Mouse (Mus musculus) macrophage (primary cell): ENCODE measurements around the gene Ttpal. TPM values are rescaled to one million over a fixed set of nuclear protein-coding genes. Genes with fewer than 3 reads are reported as not detected.

Experiments
- H3K27ac ChIP-seq: fragments of 350-480 bp; formaldehyde crosslinking; 2 replicates; pipeline ENCODE4 v1.9.0; 2021
- H3K36me3 ChIP-seq: fragments of 350-480 bp; formaldehyde crosslinking; 2 replicates; pipeline ENCODE4 v1.9.0; 2021; ENCODE audit errors: inconsistent target
- H3K4me3 ChIP-seq: fragments of 350-480 bp; formaldehyde crosslinking; 2 replicates; pipeline ENCODE4 v1.9.0; 2021; ENCODE audit errors: inconsistent target
- H3K79me2 ChIP-seq: fragments of 350-480 bp; formaldehyde crosslinking; 2 replicates; pipeline ENCODE4 v1.9.0; 2021; ENCODE audit errors: inconsistent target
- WGBS: methylation state at CpG from one replicate; pipeline ENCODE4 v1.1.7; 2026; ENCODE audit warnings: inconsistent platforms; ENCODE audit not compliant: missing documents; 5-methylcytosine and 5-hydroxymethylcytosine counted together
- polyA plus RNA-seq: library from polyadenylated mRNA; stranded (reverse); fragments of 250-400 nt; gene quantifications from 3 replicates; pipeline ENCODE4 v1.2.4, GENCODE M21; 2018; ENCODE audit warnings: inconsistent platforms

Gene Ttpal
- polyA plus RNA-seq, 1 experiment from 2014 or later, result 8.8 TPM

DNA sequence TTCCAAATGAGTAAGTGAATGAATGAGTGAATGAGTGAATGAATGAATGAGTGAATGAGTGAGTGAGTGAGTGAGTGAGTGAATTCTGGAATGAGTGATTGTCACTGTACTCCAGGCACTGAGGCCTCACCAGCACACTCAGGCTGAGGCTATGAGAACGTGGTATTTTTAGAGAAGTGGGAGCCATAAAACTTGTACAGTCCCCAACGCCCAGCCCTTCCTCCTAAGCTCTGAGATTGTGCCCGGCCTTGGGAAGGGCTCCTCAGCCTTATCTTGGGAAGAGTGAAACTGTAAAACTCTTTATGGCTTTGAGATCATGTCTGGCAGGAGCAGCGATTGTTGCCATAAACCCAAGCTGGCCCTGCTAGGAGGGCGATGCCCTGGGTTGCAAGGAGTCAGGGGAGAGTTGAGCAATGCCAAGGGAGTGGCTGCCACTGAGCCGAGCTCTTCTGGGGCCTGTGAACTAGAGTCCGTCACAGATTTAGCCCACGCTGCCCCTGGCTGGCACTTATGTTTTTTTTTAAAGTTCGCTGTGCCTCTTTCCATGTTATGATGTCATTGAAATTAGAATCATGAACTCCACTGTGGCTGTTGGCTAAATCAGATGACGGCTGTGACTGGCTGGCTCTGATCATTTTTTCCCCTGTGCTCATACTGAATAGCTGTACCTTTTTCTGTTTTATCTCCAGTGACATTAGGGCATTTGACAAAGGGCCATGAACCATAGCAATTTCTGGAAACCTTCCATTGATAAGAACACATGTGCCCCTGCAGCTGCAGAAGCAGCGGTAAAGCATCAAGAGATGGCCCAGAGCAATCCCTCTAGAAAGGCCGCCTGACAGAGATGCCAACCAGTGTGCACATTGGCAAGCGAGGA lies 21.8 kb upstream of the Ttpal start:
- Histone ChIP-seq H3K4me3 (no peak overlapping the region), H3K36me3 (no peaks in the 10 kb centered on the region), H3K27ac (peak overlapping the region; percentile 15; the same call in 1 of the 2 replicates), H3K79me2 (no peaks in the 10 kb centered on the region)
- 52% methylated on average over 12 of the region's 13 CpGs for WGBS

DNA sequence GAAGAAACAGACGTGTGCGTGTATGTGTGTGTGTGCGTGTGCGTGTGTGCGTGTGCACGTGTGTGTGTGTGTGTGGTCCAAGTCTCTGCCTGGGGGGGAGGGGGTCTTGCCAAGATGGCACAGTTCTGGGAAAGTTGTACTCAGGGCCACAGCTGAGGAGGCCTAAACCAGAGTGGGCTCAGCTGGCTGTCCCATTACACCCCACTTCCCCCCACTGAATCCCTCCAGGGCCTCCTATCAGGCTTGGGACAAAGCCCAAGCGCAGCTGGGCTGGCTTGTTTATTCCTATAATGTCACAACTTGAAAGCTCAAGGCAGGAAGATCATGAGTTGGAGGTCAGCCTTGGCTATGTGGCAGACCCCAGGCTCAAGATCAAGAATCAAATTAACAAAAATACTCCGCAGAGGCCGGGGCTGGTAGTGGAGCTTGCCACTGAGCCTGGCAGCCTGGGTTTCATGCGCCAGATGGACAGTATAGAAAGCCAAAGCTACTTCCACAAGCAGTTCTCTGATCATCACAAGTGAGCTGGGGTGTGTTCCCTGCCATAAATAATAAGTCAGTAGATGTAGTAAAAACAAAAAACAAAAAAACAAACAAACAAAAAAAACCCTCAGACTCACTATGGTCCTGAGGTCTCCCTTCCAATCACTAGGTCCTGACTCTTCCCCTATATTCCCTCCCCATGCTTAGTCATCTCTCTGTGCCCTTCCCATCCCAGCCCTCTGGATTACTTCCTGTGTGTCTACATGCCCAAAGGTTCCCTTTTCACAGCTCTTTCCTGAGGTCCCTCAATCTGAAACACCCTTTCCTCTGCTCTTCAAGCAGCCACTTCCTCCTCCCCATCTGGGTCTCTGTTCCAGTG lies 18.7 kb upstream of the Ttpal start:
- 97% methylated on average over 10 of the region's 10 CpGs for WGBS
- Histone ChIP-seq H3K36me3 (no peaks in the 10 kb centered on the region), H3K27ac (no peak overlapping the region; the same call in 1 of the 2 replicates), H3K79me2 (no peaks in the 10 kb centered on the region), H3K4me3 (no peak overlapping the region)

- WGBS, result 81% methylated on average over 10 of the region's 10 CpGs
- H3K4me3 ChIP-seq, result no peak overlapping the region
- no peaks in the 10 kb centered on the region for H3K79me2 ChIP-seq
- no peak overlapping the region for H3K27ac ChIP-seq
- H3K36me3 ChIP-seq, result no peaks in the 10 kb centered on the region
Measured at GRCm38 (mm10) chr2:163584088-163584426, 18.1 kb upstream of the Ttpal start.

DNA sequence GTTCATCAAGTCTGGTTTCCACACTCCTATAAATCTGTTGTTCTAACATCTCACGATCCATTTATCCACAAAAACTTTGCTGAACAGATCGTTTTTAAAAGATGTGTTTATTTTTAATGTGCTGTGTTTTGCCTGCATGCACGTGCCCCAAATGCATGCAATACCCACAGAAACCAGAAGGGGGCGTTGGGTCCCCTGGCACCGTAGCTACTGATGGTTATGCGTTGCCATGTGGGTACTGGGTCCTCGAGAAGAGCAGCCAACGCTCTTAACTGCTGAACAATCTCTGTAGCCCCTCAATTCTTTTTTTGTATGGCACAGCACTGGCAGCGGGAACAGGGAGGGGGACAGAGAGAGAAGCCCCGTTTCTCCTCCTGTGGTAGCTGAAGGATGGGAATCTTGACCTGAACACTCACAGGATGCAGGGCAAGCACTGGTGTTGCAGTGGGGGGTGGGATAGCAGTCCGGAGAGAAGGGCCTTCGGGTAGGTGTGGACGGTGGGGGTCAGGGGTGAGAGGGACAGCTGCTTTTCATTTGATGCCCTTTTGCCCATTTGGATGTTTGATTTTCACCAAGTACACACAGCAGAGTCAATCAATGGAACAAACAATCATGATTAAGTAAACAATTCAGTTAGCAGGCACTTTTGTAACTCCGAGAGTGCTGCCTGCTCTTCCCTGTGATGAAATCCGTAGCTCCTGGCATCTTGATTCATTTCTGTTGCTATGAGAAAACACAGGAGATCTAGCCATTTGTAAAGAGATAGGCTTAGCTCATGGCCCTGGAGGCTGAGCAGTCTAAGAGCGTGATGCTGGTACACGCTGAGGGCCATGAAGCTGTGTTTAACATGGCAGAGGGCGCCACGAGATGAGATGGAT lies 15.5 kb upstream of the Ttpal start:
- Histone ChIP-seq H3K79me2 (no peaks in the 10 kb centered on the region), H3K36me3 (no peaks in the 10 kb centered on the region), H3K4me3 (no peak overlapping the region), H3K27ac (no peak overlapping the region)
- WGBS, result 61% methylated on average over 17 of the region's 19 CpGs

GRCm38 (mm10) chr2:163587506-163587905 lies 14.6 kb upstream of the Ttpal start:
- H3K4me3 ChIP-seq, result no peak overlapping the region
- 30% methylated on average over 5 of the region's 5 CpGs for WGBS
- peak overlapping the region; percentile 12; the same call in 1 of the 2 replicates for H3K27ac ChIP-seq
- no peaks in the 10 kb centered on the region for H3K36me3 ChIP-seq
- no peaks in the 10 kb centered on the region for H3K79me2 ChIP-seq

- Histone ChIP-seq H3K27ac (peak overlapping the region; percentile 13; the same call in 1 of the 2 replicates), H3K79me2 (no peaks in the 10 kb centered on the region), H3K36me3 (no peaks in the 10 kb centered on the region), H3K4me3 (no peak overlapping the region)
- WGBS, result 28% methylated on average over 12 of the region's 12 CpGs
Measured at GRCm38 (mm10) chr2:163590211-163590610, 11.9 kb upstream of the Ttpal start.

DNA sequence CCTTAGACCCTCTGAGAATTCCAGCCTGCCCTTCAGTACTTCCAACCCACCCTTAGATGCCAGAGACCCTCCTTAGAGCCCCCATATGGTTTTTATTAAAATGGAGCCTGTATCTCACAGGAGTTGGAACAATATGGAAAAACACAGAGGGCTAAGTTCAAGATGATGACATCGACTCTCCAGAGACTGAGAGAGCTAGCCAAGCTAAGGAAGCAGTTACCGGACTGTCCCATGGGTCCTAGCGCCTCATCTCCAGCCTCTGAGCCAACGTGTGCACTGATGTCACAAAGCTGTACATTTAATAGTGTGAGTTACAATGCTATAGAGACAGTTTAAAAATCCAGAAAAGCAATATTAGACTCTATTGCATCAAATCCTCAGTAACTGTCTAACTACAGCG lies 11.1 kb upstream of the Ttpal start:
- no peaks in the 10 kb centered on the region for H3K36me3 ChIP-seq
- H3K27ac ChIP-seq, result no peak overlapping the region
- no peaks in the 10 kb centered on the region for H3K79me2 ChIP-seq
- H3K4me3 ChIP-seq, result no peak overlapping the region
- WGBS, result 90% methylated on average over 5 of the region's 5 CpGs

DNA sequence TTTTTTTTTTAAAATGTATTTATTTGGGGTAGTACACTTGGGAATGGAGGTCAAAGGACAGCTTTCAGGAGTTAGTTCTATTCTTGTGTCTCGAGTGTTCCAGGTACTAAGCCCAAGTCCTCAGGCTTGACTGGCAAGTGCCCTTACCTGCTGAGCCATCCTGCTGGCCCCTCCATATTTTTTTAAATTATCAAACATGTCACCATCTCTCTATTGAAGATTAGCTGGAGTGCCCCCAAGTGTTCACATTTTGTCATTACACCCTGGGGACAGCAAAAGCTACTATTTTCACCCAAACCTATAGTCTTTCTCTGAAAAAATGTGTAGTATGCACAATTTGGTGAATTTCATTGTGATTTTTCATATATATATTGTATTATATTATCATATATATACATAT lies 10.0 kb upstream of the Ttpal start:
- WGBS, result 71% methylated on average over 1 of the region's 1 CpGs
- Histone ChIP-seq H3K79me2 (no peaks in the 10 kb centered on the region), H3K36me3 (no peaks in the 10 kb centered on the region), H3K4me3 (no peak overlapping the region), H3K27ac (no peak overlapping the region)

DNA sequence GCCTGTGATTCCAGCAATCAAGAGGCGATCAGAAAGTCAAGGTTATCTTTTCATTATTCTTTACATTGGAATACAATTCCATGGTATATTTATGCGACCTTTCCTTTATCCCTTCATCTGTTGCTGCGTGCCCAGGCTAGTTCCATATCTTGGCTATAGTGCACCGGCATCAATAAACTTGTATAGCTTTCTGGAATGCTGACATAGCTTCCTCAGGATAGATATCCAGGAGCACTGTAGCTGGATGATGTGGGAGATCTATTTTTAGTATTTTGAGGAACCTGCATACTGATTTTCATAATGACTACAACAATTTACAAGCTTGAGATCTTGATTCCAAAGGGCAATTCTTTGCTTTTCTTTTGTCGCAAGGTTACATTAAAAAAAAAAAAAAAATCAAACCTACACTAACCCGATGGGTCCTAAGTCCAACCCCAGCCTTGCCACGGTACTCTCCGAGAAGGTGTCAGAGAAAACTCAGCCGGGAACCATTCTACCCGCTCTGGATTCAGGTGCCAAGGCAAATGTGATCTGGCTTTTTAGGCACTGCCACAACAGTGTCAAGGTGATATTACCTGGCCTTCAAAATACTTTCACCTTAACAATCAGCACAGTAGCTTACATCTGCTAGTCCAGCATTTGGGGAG lies 8.4 kb upstream of the Ttpal start:
- Histone ChIP-seq H3K79me2 (no peaks in the 10 kb centered on the region), H3K4me3 (no peak overlapping the region), H3K27ac (no peak overlapping the region), H3K36me3 (no peaks in the 10 kb centered on the region)
- WGBS, result 94% methylated on average over 10 of the region's 10 CpGs

DNA sequence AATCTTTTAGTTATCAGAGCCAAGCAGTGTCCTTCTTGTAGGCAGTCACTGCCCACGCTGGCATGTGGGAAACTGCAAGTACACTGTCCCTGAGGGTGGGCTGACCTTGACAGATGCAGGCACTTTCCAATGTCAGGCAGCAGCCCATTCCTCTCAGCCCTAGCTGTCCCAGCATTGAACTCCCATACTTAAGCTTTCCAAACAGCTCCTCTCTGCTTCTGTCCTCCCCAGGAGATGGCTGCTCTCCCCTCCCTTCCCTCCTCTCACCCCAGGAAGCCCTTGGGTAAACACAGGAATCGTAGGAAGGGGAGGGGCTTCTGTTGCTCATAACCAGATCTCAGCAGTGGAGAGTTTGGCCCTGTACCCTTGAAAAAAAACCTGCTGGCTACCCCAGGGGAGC lies 7.0 kb upstream of the Ttpal start:
- Histone ChIP-seq H3K4me3 (no peak overlapping the region), H3K27ac (no peak overlapping the region), H3K79me2 (no peaks in the 10 kb centered on the region), H3K36me3 (no peaks in the 10 kb centered on the region)
- WGBS, result 62% methylated on average over 2 of the region's 2 CpGs

GRCm38 (mm10) chr2:163596057-163596872 lies 5.8 kb upstream of the Ttpal start:
- no peak overlapping the region for H3K27ac ChIP-seq
- 49% methylated on average over 13 of the region's 13 CpGs for WGBS

DNA sequence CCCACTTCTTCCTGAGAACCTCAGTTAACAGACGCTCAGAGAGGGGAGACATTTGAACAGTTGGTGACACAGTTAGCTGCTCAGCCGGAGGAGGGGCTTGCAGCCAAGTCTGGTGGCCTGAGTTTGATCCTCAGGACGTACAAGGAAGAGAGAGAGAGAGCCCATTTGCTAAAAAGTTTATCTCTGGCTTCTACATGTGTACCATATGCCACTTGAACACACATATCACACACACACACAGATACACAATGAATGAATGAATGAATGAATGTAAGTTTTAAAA lies 5.3 kb upstream of the Ttpal start:
- no peaks in the 10 kb centered on the region for H3K36me3 ChIP-seq
- H3K4me3 ChIP-seq, result no peak overlapping the region
- WGBS, result 61% methylated on average over 3 of the region's 3 CpGs
- H3K27ac ChIP-seq, result no peak overlapping the region
- no peaks in the 10 kb centered on the region for H3K79me2 ChIP-seq

More at GRCm38 (mm10) chr2:163596057-163596872, 5.8 kb upstream of the Ttpal start:
- Histone ChIP-seq H3K79me2 (no peaks in the 10 kb centered on the region), H3K4me3 (no peak overlapping the region), H3K36me3 (no peaks in the 10 kb centered on the region)

DNA sequence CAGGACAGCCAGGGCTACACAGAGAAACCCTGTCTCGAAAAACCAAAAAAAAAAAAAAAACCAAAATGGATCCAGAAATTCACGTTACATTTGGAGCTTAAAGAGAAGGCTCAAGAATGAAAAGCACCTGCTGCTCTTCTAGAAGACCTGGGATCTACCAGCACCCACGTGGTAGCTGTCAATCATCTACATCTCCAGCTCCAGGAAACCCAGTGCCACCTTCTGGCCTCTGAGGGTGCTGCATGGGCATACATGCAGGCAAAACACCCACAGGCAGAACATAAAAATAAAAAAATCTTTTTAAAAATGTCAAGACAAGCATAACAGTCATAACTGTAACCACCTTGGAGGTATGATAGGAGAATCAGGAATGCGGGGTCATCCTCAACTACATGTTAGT lies 4.5 kb upstream of the Ttpal start:
- no peak overlapping the region for H3K4me3 ChIP-seq
- no peak overlapping the region for H3K27ac ChIP-seq

More for the DNA sequence above, 4.5 kb upstream of the Ttpal start:
- H3K36me3 ChIP-seq, result no peaks in the 10 kb centered on the region
- WGBS, result 55% methylated on average over 4 of the region's 4 CpGs
- peaks cover 3% of the 10 kb centered on the region; the same call in 1 of the 2 replicates for H3K79me2 ChIP-seq
